Mouse (Mus musculus) small intestine, adult 2 months (tissue): ENCODE data around the gene Dido1.

Source experiments
- CTCF ChIP-seq: fragments of 200-500 bp; IDR thresholded peaks from 2 replicates; pipeline ENCODE4 v1.5.1; 2012; ENCODE audit warnings: low read depth, mild to moderate bottlenecking, control low read depth, inconsistent platforms, low read length, moderate library complexity, mixed read lengths; ENCODE audit not compliant: insufficient replicate concordance, insufficient read length; ENCODE audit errors: extremely low read depth
- POLR2A ChIP-seq: fragments of 200-500 bp; IDR thresholded peaks from 2 replicates; pipeline ENCODE4 v1.6.1; 2012; ENCODE audit warnings: low read depth, mild to moderate bottlenecking, control low read depth, inconsistent platforms, low read length, moderate library complexity

- TF ChIP-seq POLR2A (no peak; the same call in 1 of the 2 replicates), CTCF (no peak)
Measured at GRCm38 (mm10) chr2:180755896-180756295, 46.1 kb upstream of the Dido1 start.
